Mouse (Mus musculus): ENCODE measurements around the gene Thbs3.
"Not testable (repeated sequence)": the region's sequence is repeated elsewhere in the genome, so short reads cannot be mapped to it uniquely, and the experiment has no call there.

Thbs3 gene

GRCm38 (mm10) chr3:89193351-89193750 lies 21.6 kb upstream of the Thbs3 start:
- in situ Hi-C loops (cut with MboI; ENCODE audit: low pct_unique_long_range_greater_than_20kb in 1 of 2, low sequenced_read_pairs in 2 of 2, unreplicated experiment in 1 of 2), result no loop called here

DNA sequence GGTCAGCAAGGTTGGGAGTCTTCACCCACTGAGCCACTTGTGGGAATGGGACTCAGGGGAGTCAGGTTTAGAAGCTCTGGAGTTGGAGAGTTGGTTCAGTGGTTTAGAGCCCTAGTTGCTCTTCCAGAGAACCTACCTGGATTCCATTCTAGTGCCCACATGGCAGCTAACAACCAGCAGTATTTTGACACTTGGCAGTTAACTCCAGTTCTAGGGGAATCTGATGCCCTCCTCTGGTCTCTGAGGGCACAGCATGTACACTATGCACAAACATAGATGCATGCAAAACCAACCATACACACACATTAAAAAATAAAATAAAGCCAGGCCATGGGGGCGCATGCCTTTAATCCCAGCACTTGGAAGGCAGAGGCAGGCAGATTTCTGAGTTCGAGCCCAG lies 21.1 kb upstream of the Thbs3 start:
- in situ Hi-C loops (cut with MboI; ENCODE audit: low pct_unique_long_range_greater_than_20kb in 1 of 2, low sequenced_read_pairs in 2 of 2, unreplicated experiment in 1 of 2), result no loop called here

- in situ Hi-C loops (cut with MboI; ENCODE audit: low pct_unique_long_range_greater_than_20kb in 1 of 2, low sequenced_read_pairs in 2 of 2, unreplicated experiment in 1 of 2), result no loop called here
Observed at GRCm38 (mm10) chr3:89195979-89196877, 18.8 kb upstream of the Thbs3 start.

DNA sequence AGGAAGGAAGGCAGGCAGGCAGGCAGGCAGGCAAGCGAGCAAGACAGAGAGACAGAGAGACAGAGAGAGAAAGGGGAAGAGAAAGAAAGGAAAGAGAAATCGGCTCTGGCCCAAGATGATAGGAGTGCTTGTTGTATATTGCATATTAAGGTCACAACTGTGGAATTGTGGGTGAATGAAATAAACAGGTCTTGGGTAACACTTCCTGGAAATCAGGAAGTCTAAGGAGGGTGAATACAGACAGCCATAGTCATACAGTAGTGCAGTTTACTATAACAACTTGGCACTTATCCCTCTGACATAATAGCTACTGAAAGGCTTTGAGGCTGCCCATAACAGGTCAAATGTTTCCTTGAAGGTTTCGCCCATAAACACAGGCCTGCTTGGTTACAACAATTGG lies 15.1 kb upstream of the Thbs3 start:
- in situ Hi-C loops (cut with MboI; ENCODE audit: low pct_unique_long_range_greater_than_20kb in 1 of 2, low sequenced_read_pairs in 2 of 2, unreplicated experiment in 1 of 2), result no loop called here

- in situ Hi-C loops (cut with MboI; ENCODE audit: low pct_unique_long_range_greater_than_20kb in 1 of 2, low sequenced_read_pairs in 2 of 2, unreplicated experiment in 1 of 2), result no loop called here
Observed at GRCm38 (mm10) chr3:89202253-89203141, 12.5 kb upstream of the Thbs3 start, which contains the start of gene Gba. TSS of gene Gba (plus strand) at chr3:89202928.

DNA sequence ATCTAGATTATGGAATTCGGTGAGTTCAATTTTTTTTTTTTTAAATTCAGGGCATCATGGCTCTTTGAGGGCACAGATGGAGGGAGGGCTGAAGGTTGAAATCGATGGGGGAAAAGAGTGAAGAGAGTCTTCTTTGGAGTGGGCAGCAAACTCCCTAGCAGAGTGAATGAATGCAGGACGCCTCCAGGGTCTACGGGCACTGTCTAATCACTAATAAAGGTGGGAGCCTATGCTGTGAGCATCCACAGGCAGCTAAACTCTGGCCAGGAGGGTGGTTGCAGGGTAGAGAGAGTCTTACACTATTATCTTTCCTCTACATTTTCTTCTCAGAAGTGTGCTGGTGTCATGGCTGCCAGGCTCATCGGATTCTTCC lies 11.9 kb upstream of the Thbs3 start:
- in situ Hi-C loops (cut with MboI; ENCODE audit: low pct_unique_long_range_greater_than_20kb in 1 of 2, low sequenced_read_pairs in 2 of 2, unreplicated experiment in 1 of 2), result no loop called here

GRCm38 (mm10) chr3:89206079-89206478 lies 8.9 kb upstream of the Thbs3 start:
- in situ Hi-C loops (cut with MboI; ENCODE audit: low pct_unique_long_range_greater_than_20kb in 1 of 2, low sequenced_read_pairs in 2 of 2, unreplicated experiment in 1 of 2), result no loop called here

- in situ Hi-C loops (cut with MboI; ENCODE audit: low pct_unique_long_range_greater_than_20kb in 1 of 2, low sequenced_read_pairs in 2 of 2, unreplicated experiment in 1 of 2), result no loop called here
Observed at GRCm38 (mm10) chr3:89206695-89207094, 8.3 kb upstream of the Thbs3 start.

DNA sequence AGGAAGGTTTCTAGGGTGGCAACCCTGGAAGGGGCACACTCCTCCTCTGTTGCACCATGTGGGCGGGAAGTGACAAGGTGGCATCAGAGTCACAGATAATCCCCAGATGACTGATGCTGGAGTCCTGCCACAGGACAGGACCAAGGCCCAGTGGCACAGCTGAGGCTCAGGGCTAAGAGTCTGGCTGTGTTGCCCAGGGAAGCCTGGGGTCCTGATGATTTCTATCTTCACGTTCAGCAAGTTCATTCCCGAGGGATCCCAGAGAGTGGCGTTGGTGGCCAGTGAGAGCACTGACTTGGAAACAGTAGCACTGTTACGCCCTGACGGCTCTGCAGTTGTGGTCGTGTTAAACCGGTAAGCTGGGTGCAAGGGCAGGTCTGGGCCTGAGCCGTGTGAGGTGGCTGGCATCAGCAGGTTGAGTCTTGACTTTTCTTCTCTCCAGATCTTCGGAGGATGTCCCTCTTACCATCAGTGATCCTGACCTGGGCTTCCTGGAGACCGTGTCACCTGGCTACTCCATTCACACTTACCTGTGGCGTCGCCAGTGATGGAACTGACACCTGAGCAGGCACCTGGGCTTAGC lies 6.8 kb upstream of the Thbs3 start:
- in situ Hi-C loops (cut with MboI; ENCODE audit: low pct_unique_long_range_greater_than_20kb in 1 of 2, low sequenced_read_pairs in 2 of 2, unreplicated experiment in 1 of 2), result no loop called here

GRCm38 (mm10) chr3:89208736-89209135 lies 6.2 kb upstream of the Thbs3 start:
- in situ Hi-C loops (cut with MboI; ENCODE audit: low pct_unique_long_range_greater_than_20kb in 1 of 2, low sequenced_read_pairs in 2 of 2, unreplicated experiment in 1 of 2), result no loop called here

GRCm38 (mm10) chr3:89209731-89210130 lies 5.2 kb upstream of the Thbs3 start:
- in situ Hi-C loops (cut with MboI; ENCODE audit: low pct_unique_long_range_greater_than_20kb in 1 of 2, low sequenced_read_pairs in 2 of 2, unreplicated experiment in 1 of 2), result no loop called here

GRCm38 (mm10) chr3:89210162-89210561 lies 4.8 kb upstream of the Thbs3 start:
- in situ Hi-C loops (cut with MboI; ENCODE audit: low pct_unique_long_range_greater_than_20kb in 1 of 2, low sequenced_read_pairs in 2 of 2, unreplicated experiment in 1 of 2), result no loop called here

DNA sequence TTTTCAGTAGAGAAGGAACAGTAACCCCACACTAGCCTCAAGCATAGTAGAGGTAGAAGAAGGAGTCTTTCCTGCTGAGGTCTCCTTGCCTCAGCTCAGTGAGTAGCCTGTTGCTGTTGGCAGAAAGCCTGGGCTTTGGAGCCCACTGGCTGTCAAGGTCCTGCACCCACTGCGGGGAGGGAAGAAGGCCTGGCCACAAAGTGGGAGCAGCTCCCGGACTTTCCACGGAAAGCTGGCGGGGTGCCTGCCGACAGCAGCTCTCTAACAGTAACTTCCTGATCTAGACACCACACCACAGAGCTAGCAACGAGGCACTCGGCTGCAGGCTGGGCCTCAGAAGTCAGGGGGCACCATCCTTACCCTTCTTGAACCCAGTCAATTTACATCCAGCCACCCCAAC lies 4.2 kb upstream of the Thbs3 start:
- in situ Hi-C loops (cut with MboI; ENCODE audit: low pct_unique_long_range_greater_than_20kb in 1 of 2, low sequenced_read_pairs in 2 of 2, unreplicated experiment in 1 of 2), result no loop called here

DNA sequence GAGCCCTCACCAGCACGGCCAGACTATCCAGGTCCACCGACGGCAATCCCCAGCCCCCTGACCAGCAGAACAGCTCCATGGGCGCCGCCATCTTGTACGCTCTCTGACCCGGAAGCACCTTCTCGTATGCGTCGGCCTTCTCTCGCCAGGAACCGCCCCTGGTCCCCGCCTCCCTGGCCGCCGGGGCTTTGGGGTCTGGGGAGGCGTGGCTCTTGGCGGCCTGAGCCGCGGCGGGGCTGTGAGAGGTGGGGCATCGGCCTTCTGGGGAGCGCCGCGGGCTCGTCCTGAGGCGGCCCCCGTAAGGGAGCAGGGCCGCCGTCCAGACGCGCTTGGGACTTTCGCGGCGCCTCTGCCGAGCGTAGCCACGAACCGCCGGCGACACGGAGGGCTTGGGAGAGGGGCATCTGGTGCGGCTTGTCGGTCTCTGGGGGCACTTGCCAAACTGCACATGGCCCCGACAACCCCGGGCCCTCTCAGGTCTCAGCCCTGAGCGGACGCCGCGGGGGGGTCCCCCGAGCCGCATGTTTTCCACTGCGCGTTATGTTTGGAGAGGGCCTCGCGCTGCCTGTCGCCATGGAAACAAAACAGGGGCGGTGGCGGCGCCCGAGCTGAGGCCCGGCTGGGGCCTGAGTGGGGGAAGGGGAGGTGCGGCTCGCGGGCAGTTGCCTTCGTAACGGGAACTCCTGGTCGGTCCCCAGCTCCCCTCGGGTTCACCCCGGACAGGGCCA lies 1.0 kb upstream of the Thbs3 start:
- in situ Hi-C loops (cut with MboI; ENCODE audit: low pct_unique_long_range_greater_than_20kb in 1 of 2, low sequenced_read_pairs in 2 of 2, unreplicated experiment in 1 of 2), result no loop called here

- in situ Hi-C loops (cut with MboI; ENCODE audit: low pct_unique_long_range_greater_than_20kb in 1 of 2, low sequenced_read_pairs in 2 of 2, unreplicated experiment in 1 of 2), result no loop called here
Observed at GRCm38 (mm10) chr3:89215853-89216252, 873 bp downstream of the Thbs3 start.

DNA sequence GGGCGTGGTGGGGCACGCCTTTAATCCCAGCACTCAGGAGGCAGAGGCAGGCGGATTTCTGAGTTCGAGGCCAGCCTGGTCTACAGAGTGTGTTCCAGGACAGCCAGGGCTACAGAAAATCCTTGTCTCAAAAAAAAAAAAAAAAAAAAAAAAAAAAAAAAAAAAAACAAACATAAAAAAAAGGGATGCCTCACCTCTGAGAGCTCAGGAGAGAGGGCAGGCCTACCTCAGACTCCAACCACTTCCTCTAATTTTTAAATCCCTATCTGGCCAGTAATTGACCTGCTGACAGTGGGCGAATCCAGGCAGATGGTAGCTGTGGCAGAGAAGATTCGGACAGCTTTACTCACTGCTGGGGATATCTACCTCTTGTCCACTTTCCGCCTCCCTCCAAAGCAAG lies 1.4 kb downstream of the Thbs3 start:
- in situ Hi-C loops (cut with MboI; ENCODE audit: low pct_unique_long_range_greater_than_20kb in 1 of 2, low sequenced_read_pairs in 2 of 2, unreplicated experiment in 1 of 2), result not testable (repeated sequence)

DNA sequence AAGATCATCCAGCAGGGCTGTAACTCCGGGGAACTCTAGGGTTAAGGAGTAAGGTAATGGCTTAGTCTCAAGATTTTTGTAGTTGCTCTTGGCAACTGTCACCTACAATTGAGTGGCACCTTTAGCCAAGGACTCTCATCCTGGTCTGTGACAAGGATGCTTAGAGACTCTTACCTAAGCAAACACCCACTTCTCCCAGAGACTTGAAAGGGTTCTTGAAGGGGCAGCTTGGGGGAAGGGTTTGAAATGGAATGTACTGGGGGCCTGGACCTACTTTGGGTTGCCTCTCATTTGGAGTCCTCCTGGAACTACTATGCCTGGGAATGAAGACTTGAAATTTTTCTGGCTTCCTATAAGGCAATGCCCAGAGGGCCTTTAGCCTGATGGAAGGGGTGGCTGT lies 3.3 kb downstream of the Thbs3 start:
- in situ Hi-C loops (cut with MboI; ENCODE audit: low pct_unique_long_range_greater_than_20kb in 1 of 2, low sequenced_read_pairs in 2 of 2, unreplicated experiment in 1 of 2), result no loop called here

GRCm38 (mm10) chr3:89219546-89219945 lies 4.6 kb downstream of the Thbs3 start:
- in situ Hi-C loops (cut with MboI; ENCODE audit: low pct_unique_long_range_greater_than_20kb in 1 of 2, low sequenced_read_pairs in 2 of 2, unreplicated experiment in 1 of 2), result no loop called here

DNA sequence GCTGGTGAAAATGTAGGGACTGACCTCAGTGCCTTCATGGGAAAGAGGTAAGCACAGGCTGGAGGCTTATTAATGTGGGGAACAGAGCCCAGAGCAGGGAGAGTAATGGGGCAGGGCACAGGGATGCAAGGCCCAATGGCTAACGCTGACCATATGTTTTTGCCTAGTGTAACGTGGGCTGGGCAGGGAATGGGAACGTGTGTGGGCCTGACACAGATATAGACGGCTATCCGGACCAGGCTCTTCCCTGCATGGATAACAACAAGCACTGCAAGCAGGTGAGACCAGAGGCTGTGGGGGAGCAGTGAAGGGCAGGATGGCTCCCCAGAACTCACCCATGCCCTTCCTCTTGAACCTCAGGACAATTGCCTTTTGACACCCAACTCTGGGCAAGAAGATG lies 6.2 kb downstream of the Thbs3 start:
- in situ Hi-C loops (cut with MboI; ENCODE audit: low pct_unique_long_range_greater_than_20kb in 1 of 2, low sequenced_read_pairs in 2 of 2, unreplicated experiment in 1 of 2), result no loop called here

Measured in mouse embryonic stem cell (cell line).